Mouse (Mus musculus) embryonic facial prominence, embryonic 14.5 days (tissue): ENCODE data around the gene Cfd. TPM values are rescaled to one million over a fixed set of nuclear protein-coding genes. Genes with fewer than 3 reads are reported as not detected.

Source experiments
- ATAC-seq: fragments of 200-750 bp; cut with Nextera tagmentation; 2 replicates; pipeline ENCODE4 v1.8.0; 2017; ENCODE audit warnings: low read depth, moderate number of reproducible peaks, moderate TSS enrichment
- DNase-seq: peaks from one replicate; pipeline ENCODE4 v3.0.0-alpha.2; 2015; ENCODE audit warnings: low spot score
- H3K27ac ChIP-seq: fragments of 300-500 bp; sonication (generic); replicated peaks from 2 replicates; pipeline ENCODE4 v1.5.1; 2014; ENCODE audit warnings: low read depth, mild to moderate bottlenecking, low read length, moderate library complexity
- H3K27me3 ChIP-seq: fragments of 300-500 bp; sonication (generic); replicated peaks from 2 replicates; pipeline ENCODE4 v1.6.1; 2014; ENCODE audit warnings: low read length; ENCODE audit not compliant: control insufficient read depth, insufficient read depth
- H3K36me3 ChIP-seq: fragments of 300-500 bp; sonication (generic); 2 replicates; pipeline ENCODE4 v1.6.1; 2014; ENCODE audit warnings: low read length, mixed read lengths; ENCODE audit not compliant: control insufficient read depth, insufficient read depth
- H3K4me1 ChIP-seq: fragments of 300-500 bp; sonication (generic); 2 replicates; pipeline ENCODE4 v1.6.1; 2014; ENCODE audit warnings: antibody characterized with exemption, low read length; ENCODE audit not compliant: control insufficient read depth, insufficient read depth
- H3K4me2 ChIP-seq: fragments of 300-500 bp; sonication (generic); 2 replicates; pipeline ENCODE4 v1.6.1; 2014; ENCODE audit warnings: low read depth, mild to moderate bottlenecking, low read length, moderate library complexity, mixed read lengths
- H3K4me3 ChIP-seq: fragments of 300-500 bp; sonication (generic); 2 replicates; pipeline ENCODE4 v1.5.1; 2014; ENCODE audit warnings: low read depth, mild to moderate bottlenecking, low read length
- H3K9ac ChIP-seq: fragments of 300-500 bp; sonication (generic); 2 replicates; pipeline ENCODE4 v1.6.1; 2014; ENCODE audit warnings: low read depth, mild to moderate bottlenecking, low read length, moderate library complexity, mixed read lengths
- H3K9me3 ChIP-seq: fragments of 300-500 bp; sonication (generic); 2 replicates; pipeline ENCODE4 v1.6.1; 2016; ENCODE audit warnings: low read length; ENCODE audit not compliant: control insufficient read depth
- WGBS: fragments of 180-500 bp; shearing (Covaris S2); extraction: QIAGEN DNeasy Blood & Tissue Kit; methylation state at CpG from one replicate; pipeline ENCODE4 v1.1.7; 2014; 5-methylcytosine and 5-hydroxymethylcytosine counted together
- polyA plus RNA-seq: library from polyadenylated mRNA; unstranded; fragments of >200 nt; fragmentation: Nextera tagmentation; extraction: Ambion mirVana; gene quantifications from 2 replicates; pipeline ENCODE4 v1.2.1, GENCODE M21; 2014

The Cfd gene
- polyA plus RNA-seq, 1 experiment from 2014 or later = not detected

DNA sequence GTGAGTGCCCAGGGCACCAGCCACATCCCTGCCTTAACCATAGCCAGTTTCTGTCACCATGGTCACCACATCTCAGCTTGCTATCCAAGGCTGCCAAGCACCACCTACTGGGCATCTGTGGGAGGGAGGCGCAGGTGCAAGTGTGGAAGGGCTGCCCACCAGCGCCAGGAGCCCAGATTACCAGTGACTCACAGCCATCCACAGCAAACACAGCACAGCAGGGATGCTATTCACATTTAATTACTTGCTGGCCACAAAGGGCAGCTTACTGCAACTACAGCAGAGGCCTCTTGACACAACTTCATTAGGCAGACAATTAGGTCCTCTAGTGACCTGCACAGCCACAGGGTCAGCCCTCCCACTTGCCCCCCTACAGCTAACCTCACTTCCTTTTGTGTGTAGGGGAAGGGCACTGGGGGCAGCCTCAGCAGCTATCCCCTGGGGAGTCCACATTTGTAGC lies 10.3 kb downstream of the Cfd start:
- Histone ChIP-seq H3K4me2 (no peak overlapping the region), H3K4me3 (no peak overlapping the region), H3K4me1 (no peaks in the 10 kb centered on the region), H3K36me3 (peaks cover 73% of the 10 kb centered on the region), H3K9ac (no peak overlapping the region), H3K27ac (no peak overlapping the region), H3K27me3 (no peaks in the 10 kb centered on the region), H3K9me3 (no peaks in the 10 kb centered on the region)
- 35% methylated on average over 2 of the region's 2 CpGs for WGBS
- ATAC-seq (peak; percentile 63), DNase-seq (peak; percentile 62)

DNA sequence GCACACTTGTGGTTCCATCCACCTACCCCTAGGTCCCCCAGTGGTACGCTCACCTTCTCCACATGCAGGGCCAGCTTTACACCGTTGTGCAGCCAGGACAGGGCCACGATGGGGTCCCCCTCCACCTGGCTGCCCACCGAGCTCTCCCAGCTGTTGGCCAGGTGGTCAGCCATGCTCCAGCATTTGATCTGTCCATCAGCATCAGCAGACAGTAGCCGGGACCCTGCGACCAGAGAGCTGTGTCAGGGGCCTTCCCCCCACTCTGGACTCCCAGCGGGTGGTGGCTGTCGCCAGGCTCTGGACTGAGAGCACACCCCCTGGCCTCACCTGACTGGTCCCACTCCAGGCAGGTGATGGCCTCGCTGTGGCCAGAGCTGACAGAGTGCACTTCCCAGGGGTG lies 16.1 kb downstream of the Cfd start:
- no peak overlapping the region for H3K27ac ChIP-seq
- no peaks in the 10 kb centered on the region for H3K27me3 ChIP-seq
- no peaks in the 10 kb centered on the region for H3K4me1 ChIP-seq
- no peak for ATAC-seq
- peaks cover 58% of the 10 kb centered on the region for H3K36me3 ChIP-seq
- WGBS = 92% methylated on average over 9 of the region's 9 CpGs
- H3K9me3 ChIP-seq = no peaks in the 10 kb centered on the region
- H3K4me3 ChIP-seq = no peak overlapping the region
- no peak overlapping the region for H3K9ac ChIP-seq
- no peak overlapping the region for H3K4me2 ChIP-seq
- DNase-seq = no peak

DNA sequence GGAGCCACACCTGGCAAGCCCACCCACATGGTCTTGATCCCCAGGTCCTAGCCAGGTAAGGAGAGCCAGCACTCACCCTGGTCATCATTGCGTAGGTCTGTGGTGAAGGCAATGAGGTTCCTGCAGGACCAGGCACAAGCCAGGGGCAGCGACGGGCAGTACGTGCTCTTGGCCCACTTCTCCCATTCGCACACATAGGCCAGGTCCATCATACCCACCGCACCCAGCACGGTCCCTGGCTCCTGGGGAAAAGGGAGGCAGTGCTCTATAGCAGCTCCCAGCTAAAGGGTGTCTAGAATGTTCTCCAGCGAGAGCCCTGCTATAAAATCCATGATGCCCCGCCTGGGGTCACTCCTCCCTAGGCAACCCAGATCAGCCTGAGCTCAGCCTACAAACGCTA lies 16.8 kb downstream of the Cfd start:
- no peaks in the 10 kb centered on the region for H3K9me3 ChIP-seq
- no peak overlapping the region for H3K4me2 ChIP-seq
- 93% methylated on average over 9 of the region's 10 CpGs for WGBS
- H3K9ac ChIP-seq = no peak overlapping the region
- H3K36me3 ChIP-seq = peaks cover 58% of the 10 kb centered on the region
- no peaks in the 10 kb centered on the region for H3K4me1 ChIP-seq
- ATAC-seq = no peak
- no peak for DNase-seq
- H3K27me3 ChIP-seq = no peaks in the 10 kb centered on the region
- no peak overlapping the region for H3K27ac ChIP-seq
- no peak overlapping the region; the same call in 1 of the 2 replicates for H3K4me3 ChIP-seq

DNA sequence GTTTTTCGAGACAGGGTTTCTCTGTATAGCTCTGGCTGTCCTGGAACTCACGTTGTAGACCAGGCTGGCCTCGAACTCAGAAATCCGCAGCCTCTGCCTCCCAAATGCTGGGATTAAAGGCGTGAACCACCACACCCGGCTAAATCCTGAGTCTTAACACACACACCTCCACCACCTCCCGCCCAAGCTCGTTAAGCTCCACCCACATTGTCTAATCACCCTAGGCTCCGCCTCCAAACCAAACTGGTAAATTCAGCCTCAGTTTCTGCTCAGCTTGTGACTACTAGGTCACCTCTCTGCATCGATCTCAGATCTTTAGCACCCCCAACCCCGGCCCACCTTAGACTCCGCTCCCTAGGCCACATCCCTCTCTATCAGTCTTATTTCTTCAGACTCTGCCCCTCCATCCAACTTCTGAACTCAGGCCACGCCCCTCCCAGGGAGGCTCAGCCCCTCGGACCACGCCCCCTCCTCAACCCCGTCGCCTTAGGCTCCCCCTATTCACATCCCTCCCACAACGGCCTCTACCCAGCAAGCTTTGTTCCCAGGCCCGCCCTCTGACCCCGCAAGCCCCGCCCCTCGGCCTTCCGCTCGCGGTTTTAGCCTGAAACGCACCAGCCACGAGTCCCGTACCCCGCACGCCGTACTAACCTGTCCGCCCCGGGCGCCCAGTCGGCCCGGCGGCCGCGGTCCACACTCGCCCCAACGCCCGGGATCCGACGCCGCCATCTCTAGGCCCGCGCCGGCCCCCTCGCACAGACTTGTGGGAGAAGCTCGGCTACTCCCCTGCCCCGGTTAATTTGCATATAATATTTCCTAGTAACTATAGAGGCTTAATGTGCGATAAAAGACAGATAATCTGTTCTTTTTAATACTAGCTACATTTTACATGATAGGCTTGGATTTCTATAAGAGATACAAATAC lies 17.8 kb downstream of the Cfd start, which contains the start of gene Med16:
Med16 (minus strand) TSS at position 757 of the 925 bp plus-strand sequence.
- ATAC-seq (peak; percentile 95), DNase-seq (peak; percentile 98)
- peak within 1 kb of the TSS; percentile 97 for H3K9ac ChIP-seq
- peak within 1 kb of the TSS; percentile 50 for H3K4me2 ChIP-seq
- H3K9me3 ChIP-seq = no peaks in the 10 kb centered on the region
- H3K27me3 ChIP-seq = no peaks in the 10 kb centered on the region
- H3K4me1 ChIP-seq = no peaks in the 10 kb centered on the region
- H3K36me3 ChIP-seq = peaks cover 57% of the 10 kb centered on the region
- peak within 1 kb of the TSS; percentile 98 for H3K27ac ChIP-seq
- H3K4me3 ChIP-seq = peak within 1 kb of the TSS; percentile 78
- 3% methylated on average over 52 of the region's 52 CpGs for WGBS

DNA sequence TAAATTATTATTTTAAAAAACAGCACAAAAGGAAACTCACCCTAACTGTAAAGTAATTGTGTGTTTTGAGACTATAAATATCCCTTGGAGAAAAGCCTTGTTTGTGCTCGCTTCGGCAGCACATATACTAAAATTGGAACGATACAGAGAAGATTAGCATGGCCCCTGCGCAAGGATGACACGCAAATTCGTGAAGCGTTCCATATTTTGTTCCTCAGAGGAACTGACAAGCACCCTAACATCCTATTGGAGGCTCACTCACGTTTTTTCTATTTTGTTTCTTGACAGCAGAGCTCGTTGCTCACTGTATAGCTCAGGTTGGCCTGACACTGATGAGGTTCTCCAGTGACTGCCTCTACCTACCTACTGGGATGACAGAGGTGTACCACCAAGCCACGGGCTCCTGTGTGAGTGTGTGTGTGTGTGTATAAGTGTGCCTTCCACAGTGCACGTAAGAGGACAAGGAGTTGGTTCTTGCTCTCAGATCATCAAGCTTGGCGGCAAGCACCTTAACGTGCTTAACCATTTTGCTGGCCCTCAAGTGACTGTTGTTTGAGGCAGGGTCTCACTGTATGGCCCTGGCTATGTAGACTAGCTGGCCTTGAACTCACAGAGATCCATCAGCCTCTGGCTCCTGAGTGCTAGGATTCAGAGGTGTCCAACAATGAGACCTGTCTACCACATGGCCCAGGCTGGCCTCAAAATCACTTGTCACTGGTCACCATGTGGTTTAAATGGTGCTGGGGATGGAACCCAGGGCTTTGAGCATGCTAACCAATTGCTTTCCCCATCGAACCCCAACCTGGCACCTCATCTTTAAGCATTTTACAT lies 18.7 kb downstream of the Cfd start:
- Histone ChIP-seq H3K27me3 (no peaks in the 10 kb centered on the region), H3K4me3 (peak overlapping the region; percentile 78), H3K27ac (peak overlapping the region; percentile 98), H3K9me3 (no peaks in the 10 kb centered on the region), H3K36me3 (peaks cover 51% of the 10 kb centered on the region), H3K9ac (peak overlapping the region; percentile 97), H3K4me1 (no peaks in the 10 kb centered on the region), H3K4me2 (peak overlapping the region; percentile 50)
- WGBS = 24% methylated on average over 14 of the region's 14 CpGs
- peak; percentile 63 for DNase-seq
- peak; percentile 69 for ATAC-seq

DNA sequence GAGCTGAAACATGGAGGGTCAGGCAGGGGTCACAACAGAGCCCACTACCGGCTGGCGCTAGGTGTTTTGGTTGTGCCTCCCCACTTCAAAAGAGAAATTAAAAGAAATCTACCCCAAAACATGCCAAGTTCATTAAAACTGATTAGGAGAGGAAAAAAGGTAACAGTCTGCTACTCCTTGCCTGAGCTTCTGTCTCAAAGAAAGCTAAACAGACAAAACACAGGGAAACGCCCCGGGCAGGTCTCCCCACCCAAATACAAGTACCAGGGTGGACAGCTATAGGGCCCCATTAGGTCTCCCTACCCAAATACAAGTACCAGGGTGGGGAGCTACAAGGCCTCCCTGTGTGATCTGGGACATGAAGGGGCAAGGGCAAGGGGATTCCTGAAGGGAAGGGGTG lies 19.9 kb downstream of the Cfd start, which contains the start of gene Gm26602:
Gm26602 (plus strand) TSS at position 301 of the 400 bp plus-strand sequence.
- H3K4me1 ChIP-seq = peaks cover 1% of the 10 kb centered on the region
- no peak within 1 kb of the TSS for H3K9ac ChIP-seq
- no peaks in the 10 kb centered on the region for H3K9me3 ChIP-seq
- no peak within 1 kb of the TSS for H3K4me2 ChIP-seq
- peak within 1 kb of the TSS; percentile 98; the same call in 1 of the 2 replicates for H3K27ac ChIP-seq
- ATAC-seq = no peak
- peaks cover 39% of the 10 kb centered on the region for H3K36me3 ChIP-seq
- H3K27me3 ChIP-seq = no peaks in the 10 kb centered on the region
- H3K4me3 ChIP-seq = no peak within 1 kb of the TSS
- 92% methylated on average over 4 of the region's 4 CpGs for WGBS
- DNase-seq = no peak

DNA sequence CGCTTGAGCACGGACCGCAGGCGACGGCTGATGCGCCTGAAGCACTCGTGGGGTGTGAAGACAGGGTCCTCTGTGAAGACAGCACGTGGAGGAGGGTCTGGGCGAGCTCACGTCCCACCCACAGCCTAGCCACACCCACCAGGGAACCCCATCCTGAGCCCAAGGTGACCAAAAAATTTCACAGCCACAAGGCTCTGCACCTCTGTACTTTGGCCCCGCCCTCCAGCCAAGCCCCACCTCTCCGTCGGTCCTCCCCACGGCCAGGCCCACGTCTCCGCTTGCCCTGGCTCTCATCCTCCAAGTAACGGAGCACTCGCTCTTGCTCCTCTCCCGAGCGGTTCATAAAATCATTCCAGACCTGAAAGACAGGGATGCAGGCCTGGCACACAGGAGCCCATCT lies 21.8 kb downstream of the Cfd start:
- Histone ChIP-seq H3K4me1 (peaks cover 8% of the 10 kb centered on the region), H3K36me3 (peaks cover 26% of the 10 kb centered on the region), H3K4me3 (no peak overlapping the region), H3K9ac (no peak overlapping the region), H3K4me2 (no peak overlapping the region), H3K27ac (no peak overlapping the region), H3K9me3 (no peaks in the 10 kb centered on the region), H3K27me3 (peaks cover 1% of the 10 kb centered on the region)
- WGBS = 60% methylated on average over 20 of the region's 20 CpGs
- ATAC-seq = no peak
- no peak for DNase-seq

DNA sequence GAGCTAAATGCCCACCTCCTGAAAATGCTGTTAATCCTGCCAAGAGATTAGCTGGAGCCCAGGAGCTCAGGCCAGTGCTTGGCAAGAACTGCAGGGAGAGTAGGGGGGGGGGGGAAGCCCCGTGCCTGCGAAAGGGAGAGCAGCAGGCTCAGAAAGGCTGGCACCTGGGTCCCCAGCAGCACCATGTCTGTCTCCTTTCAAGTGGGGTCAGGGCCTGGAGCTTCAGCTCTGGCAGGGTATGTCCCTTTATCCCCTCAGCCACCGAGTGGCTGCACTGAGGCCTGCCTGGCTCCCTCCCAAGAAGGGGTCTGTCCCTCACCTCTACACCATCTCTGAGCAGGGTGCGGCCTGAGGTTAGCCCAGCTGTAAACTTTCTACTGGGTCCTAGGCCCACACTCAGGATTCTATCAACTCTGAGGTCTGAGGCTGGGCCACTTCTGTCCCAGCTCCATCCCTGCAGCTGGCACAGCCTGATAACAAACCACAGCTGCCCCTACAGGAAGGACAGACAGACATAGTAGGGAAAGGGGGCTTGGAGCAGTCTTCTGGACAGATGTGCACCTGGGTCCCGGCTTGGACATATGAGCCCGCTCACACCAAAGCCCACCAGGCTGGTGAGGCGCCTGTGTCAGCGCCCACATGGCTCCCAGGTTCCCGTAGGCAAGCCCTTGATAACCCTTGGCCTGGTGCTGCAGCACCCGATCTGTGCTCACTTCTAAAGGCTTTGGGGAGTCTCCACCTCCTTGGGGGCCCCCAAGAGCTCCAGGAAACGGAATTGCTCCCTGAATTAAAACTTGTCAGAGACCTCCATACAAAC lies 23.7 kb downstream of the Cfd start:
- Histone ChIP-seq H3K27ac (no peak overlapping the region), H3K27me3 (peaks cover 20% of the 10 kb centered on the region), H3K4me3 (no peak overlapping the region), H3K36me3 (peaks cover 26% of the 10 kb centered on the region), H3K9ac (peak overlapping the region; percentile 22; the same call in 1 of the 2 replicates), H3K9me3 (no peaks in the 10 kb centered on the region), H3K4me2 (no peak overlapping the region), H3K4me1 (peaks cover 8% of the 10 kb centered on the region)
- no peak for ATAC-seq
- 77% methylated on average over 8 of the region's 11 CpGs for WGBS
- no peak for DNase-seq
